ENCODE assay signal across 15 mouse cellular contexts in the genomic region with DNA sequence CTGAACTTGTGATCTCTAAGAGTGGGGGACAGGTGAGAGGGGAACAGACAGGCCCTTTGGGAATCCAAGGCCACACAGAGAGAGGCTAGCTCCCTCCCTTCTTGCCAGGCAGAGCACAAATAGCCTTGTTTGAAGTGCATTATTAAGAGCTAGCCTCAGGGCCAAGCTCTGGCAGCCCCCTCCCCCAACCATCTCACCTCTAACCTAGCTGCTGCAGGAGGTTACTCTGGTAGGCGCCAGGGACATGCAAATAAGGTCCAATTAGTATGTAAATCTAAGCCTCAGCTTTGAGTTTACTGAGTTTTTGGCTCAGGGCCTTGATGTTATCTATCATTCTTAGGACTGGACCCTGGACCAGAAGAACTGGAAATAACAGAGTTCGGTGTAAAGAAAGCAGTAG. TPM values are rescaled to one million over a fixed set of nuclear protein-coding genes. Genes with fewer than 3 reads are reported as not detected.
DNase-seq lines count a peak whose midpoint lies in the region; ATAC-seq and TF ChIP-seq lines count a peak whose summit lies in the region.
"Had no signal": no experiment of that assay in that cellular context is flagged by ENCODE, and none has a peak within 500 bp of the region (broad histone marks: within the 10 kb centered on the region; RNA-seq: fewer than 3 reads in every experiment).

No protein-coding gene starts in this region.

- no peak overlapping the region for H3K4me3 ChIP-seq in forebrain, embryonic 14.5 days (ENCODE audit: low read depth, low read length)
- no peak overlapping the region for H3K4me3 ChIP-seq in forebrain, postnatal 0 days (ENCODE audit: low read depth, low read length)
- no peak overlapping the region for H3K4me3 ChIP-seq in ES-Bruce4 (ENCODE audit: low read depth, low read length)
- H3K4me3 ChIP-seq in heart, embryonic 12.5 days, result no peak overlapping the region
- H3K4me3 ChIP-seq: liver, embryonic 13.5 days; midbrain, embryonic 12.5 days had no signal

- no peak overlapping the region for H3K27ac ChIP-seq in forebrain, embryonic 14.5 days (ENCODE audit: low read depth, low read length)
- no peak overlapping the region for H3K27ac ChIP-seq in forebrain, postnatal 0 days (ENCODE audit: low read depth, low read length)
- peak overlapping the region; percentile 54; the same call in 1 of the 2 replicates for H3K27ac ChIP-seq in ES-Bruce4 (ENCODE audit: insufficient read depth, low read length)
- H3K27ac ChIP-seq in heart, embryonic 12.5 days (ENCODE audit: poor library complexity, severe bottlenecking), result no peak overlapping the region
- H3K27ac ChIP-seq: liver, embryonic 13.5 days; midbrain, embryonic 12.5 days had no signal

- TF ChIP-seq EP300 in ES-Bruce4 (IDR thresholded peaks at IDR 0.05; ENCODE audit: insufficient read depth, low read depth, low read length), result peak; percentile 93

- H3K36me3 ChIP-seq in forebrain, embryonic 14.5 days (ENCODE audit: control insufficient read depth, insufficient read depth, low read length), result peaks cover 3% of the 10 kb centered on the region; the same call in 1 of the 2 replicates
- H3K36me3 ChIP-seq in forebrain, postnatal 0 days (ENCODE audit: insufficient read depth), result 0 out of 2 replicates have a peak, but pooled peaks cover 4% of the 10 kb centered on the region
- no peaks in the 10 kb centered on the region for H3K36me3 ChIP-seq in ES-Bruce4 (ENCODE audit: control insufficient read depth, insufficient read depth, low read length, poor library complexity, severe bottlenecking)
- peaks cover 5% of the 10 kb centered on the region for H3K36me3 ChIP-seq in heart, embryonic 12.5 days
- H3K36me3 ChIP-seq: liver, embryonic 13.5 days had no signal

- TF ChIP-seq POLR2A in ES-Bruce4 (IDR thresholded peaks at IDR 0.05; ENCODE audit: insufficient read depth, low read length), result no peak

- H3K9me3 ChIP-seq in forebrain, embryonic 14.5 days (replicated peaks; ENCODE audit: control insufficient read depth, low read length), result no peaks in the 10 kb centered on the region
- H3K9me3 ChIP-seq in forebrain, postnatal 0 days (ENCODE audit: low read length), result no peaks in the 10 kb centered on the region
- H3K9me3 ChIP-seq in ES-Bruce4 (replicated peaks; ENCODE audit: control insufficient read depth, insufficient read depth, low read length, poor library complexity, severe bottlenecking), result no peaks in the 10 kb centered on the region
- H3K9me3 ChIP-seq in heart, embryonic 12.5 days (replicated peaks), result no peaks in the 10 kb centered on the region
- H3K9me3 ChIP-seq: liver, embryonic 13.5 days; midbrain, embryonic 12.5 days had no signal

- peak; percentile 27 for DNase-seq in forebrain, embryonic 14.5 days (ENCODE audit: low spot score)
- DNase-seq in forebrain, postnatal 0 days, result no peak
- DNase-seq in kidney, adult 18-20 months, result peak; percentile 36
- peak; percentile 49 to 67 for DNase-seq in kidney, postnatal 36 days
- DNase-seq in layer of hippocampus, adult 18-20 months (ENCODE audit: low spot score in 2 of 2), result no peak
- DNase-seq: cerebellum, adult 9-11 months; liver, embryonic 13.5 days; lung, postnatal 10 days had no signal

- no peak overlapping the region for H3K4me2 ChIP-seq in forebrain, embryonic 14.5 days (ENCODE audit: low read length)
- H3K4me2 ChIP-seq in forebrain, postnatal 0 days (ENCODE audit: low read depth), result no peak overlapping the region
- no peak overlapping the region for H3K4me2 ChIP-seq in heart, embryonic 12.5 days
- H3K4me2 ChIP-seq: liver, embryonic 13.5 days; midbrain, embryonic 12.5 days had no signal

- WGBS in forebrain, embryonic 14.5 days, result 16% methylated on average over 2 of the region's 2 CpGs
- WGBS in forebrain, postnatal 0 days, result 13% methylated on average over 2 of the region's 2 CpGs
- WGBS in heart, embryonic 12.5 days, result 31% methylated on average over 2 of the region's 2 CpGs

- no peak overlapping the region for H3K9ac ChIP-seq in forebrain, embryonic 14.5 days (ENCODE audit: low read length)
- H3K9ac ChIP-seq in forebrain, postnatal 0 days, result no peak overlapping the region
- no peak overlapping the region for H3K9ac ChIP-seq in ES-Bruce4 (ENCODE audit: low read depth, poor library complexity, severe bottlenecking)
- no peak overlapping the region for H3K9ac ChIP-seq in heart, embryonic 12.5 days
- H3K9ac ChIP-seq: liver, embryonic 13.5 days; midbrain, embryonic 12.5 days had no signal

- ATAC-seq in forebrain, embryonic 14.5 days, result peak; percentile 51
- ATAC-seq in forebrain, postnatal 0 days, result no peak
- no peak for ATAC-seq in heart, embryonic 12.5 days (ENCODE audit: insufficient number of reproducible peaks, low FRiP score)
- no peak for ATAC-seq in activated CD4-positive, CD25-positive, alpha-beta regulatory T cell, adult 4 months

- no peak for TF ChIP-seq CTCF in forebrain, postnatal 0 days (IDR thresholded peaks at IDR 0.05; ENCODE audit: low read depth)
- no peak for TF ChIP-seq CTCF in ES-Bruce4 (IDR thresholded peaks at IDR 0.05; ENCODE audit: low read depth, low read length)

- no peaks in the 10 kb centered on the region for H3K27me3 ChIP-seq in forebrain, embryonic 14.5 days (replicated peaks; ENCODE audit: control insufficient read depth, insufficient read depth, low read length)
- no peaks in the 10 kb centered on the region for H3K27me3 ChIP-seq in forebrain, postnatal 0 days (ENCODE audit: insufficient read depth, low read length)
- H3K27me3 ChIP-seq in ES-Bruce4 (ENCODE audit: control insufficient read depth, insufficient read depth, low read length, poor library complexity, severe bottlenecking), result no peaks in the 10 kb centered on the region
- no peaks in the 10 kb centered on the region for H3K27me3 ChIP-seq in heart, embryonic 12.5 days (replicated peaks)
- H3K27me3 ChIP-seq: liver, embryonic 13.5 days; midbrain, embryonic 12.5 days had no signal

- H3K4me1 ChIP-seq in forebrain, embryonic 14.5 days (ENCODE audit: control insufficient read depth, insufficient read depth, low read length), result peaks cover 4% of the 10 kb centered on the region
- H3K4me1 ChIP-seq in forebrain, postnatal 0 days (ENCODE audit: insufficient read depth), result no peaks in the 10 kb centered on the region
- peaks cover 13% of the 10 kb centered on the region for H3K4me1 ChIP-seq in ES-Bruce4 (ENCODE audit: control insufficient read depth, insufficient read depth, low read length)
- H3K4me1 ChIP-seq in heart, embryonic 12.5 days (replicated peaks), result no peaks in the 10 kb centered on the region
- H3K4me1 ChIP-seq: liver, embryonic 13.5 days had no signal

RNA-seq across cellular contexts. Expression of a gene that starts 49.3 kb away (rescaled TPM):
- 0.47 and 0.71 TPM in 2 replicates for polyA plus RNA-seq in forebrain, embryonic 14.5 days (2014; fragmentation: Nextera tagmentation; extraction: Ambion mirVana)
- total RNA-seq in forebrain, postnatal 0 days (2014; rRNA removed), result not detected in 2 replicates
- 0.84 and 2.3 TPM in 2 replicates for polyA plus RNA-seq in forebrain, postnatal 0 days (2015; fragmentation: Nextera tagmentation; extraction: Ambion mirVana)
- polyA plus RNA-seq in ES-Bruce4 (2011; ENCODE audit: insufficient read depth, insufficient read length, low read depth, missing spikeins), result 8.6 and 9.1 TPM in 2 replicates
- polyA plus RNA-seq in heart, embryonic 12.5 days (2016; fragmentation: Nextera tagmentation; extraction: Ambion mirVana), result 0.90 and 3.8 TPM in 2 replicates
- 1 to 10 TPM in 1 of 2 experiments, not detected in 1; 2.4 TPM for polyA plus RNA-seq in activated CD4-positive, CD25-positive, alpha-beta regulatory T cell, adult 4 months (2017; shearing (Covaris generic))
- 10 to 100 TPM in 1 of 2 experiments, 1 to 10 TPM in 1; 6.9 to 10.4 TPM for total RNA-seq in layer of hippocampus, adult 18-20 months (2021)
- total RNA-seq: MEL; neutrophil, adult 5-6 weeks had no signal
- polyA plus RNA-seq: embryonic facial prominence, embryonic 11.5 days; midbrain, embryonic 12.5 days had no signal

RNA-seq across cellular contexts. Expression of a gene that starts 49.3 kb away (rescaled TPM):
- polyA plus RNA-seq in forebrain, embryonic 14.5 days (2014; fragmentation: Nextera tagmentation; extraction: Ambion mirVana), result 21.0 and 22.0 TPM in 2 replicates
- total RNA-seq in forebrain, postnatal 0 days (2014; rRNA removed), result 17.0 and 28.6 TPM in 2 replicates
- polyA plus RNA-seq in forebrain, postnatal 0 days (2015; fragmentation: Nextera tagmentation; extraction: Ambion mirVana), result 15.4 and 20.4 TPM in 2 replicates
- polyA plus RNA-seq in ES-Bruce4 (2011; ENCODE audit: insufficient read depth, insufficient read length, low read depth, missing spikeins), result 40.4 and 42.9 TPM in 2 replicates
- 27.3 and 27.5 TPM in 2 replicates for polyA plus RNA-seq in heart, embryonic 12.5 days (2016; fragmentation: Nextera tagmentation; extraction: Ambion mirVana)
- polyA plus RNA-seq in activated CD4-positive, CD25-positive, alpha-beta regulatory T cell, adult 4 months (2017; shearing (Covaris generic)), result 10 to 100 TPM; 12.7 to 16.8 TPM
- total RNA-seq in layer of hippocampus, adult 18-20 months (2021), result 10 to 100 TPM; 31.9 to 36.6 TPM

Comparison
In these comparisons a context has a peak if more than half of its experiments do, and no peak if none do; other contexts are left out.
1. DNase-seq: peak in forebrain, embryonic 14.5 days (single experiment), kidney, adult 18-20 months (single experiment) and kidney, postnatal 36 days (2 of 2); none in forebrain, postnatal 0 days (single experiment) and layer of hippocampus, adult 18-20 months (0 of 2).